Mouse (Mus musculus) spleen, adult 2 months (tissue): ENCODE results near the gene Cfap57.

Experiments
- CTCF ChIP-seq: fragments of 200-500 bp; IDR thresholded peaks from 2 replicates; pipeline ENCODE4 v1.5.1; 2011; ENCODE audit warnings: mild to moderate bottlenecking, inconsistent platforms; ENCODE audit not compliant: insufficient read depth, insufficient read length, insufficient replicate concordance; ENCODE audit errors: extremely low read depth
- POLR2A ChIP-seq: fragments of 200-500 bp; IDR thresholded peaks from 2 replicates; pipeline ENCODE4 v1.6.1; 2011; ENCODE audit warnings: low read depth, low read length, inconsistent platforms

- TF ChIP-seq CTCF (no peak), POLR2A (no peak)
These were observed 9.7 kb upstream of the Cfap57 start for GRCm38 (mm10) chr4:118630261-118630660.
